Mouse (Mus musculus) monocyte, adult 2 months (primary cell): ENCODE data around the gene Olfr437.
"Not testable (repeated sequence)": the region's sequence is repeated elsewhere in the genome, so short reads cannot be mapped to it uniquely, and the experiment has no call there.

Source experiments
- DNase-seq, 2 experiments: peaks; one replicate each; pipeline ENCODE4 v3.0.0; 2022; ENCODE audit warnings: low spot score in 2 of 2, low read depth in 1 of 2

The Olfr437 gene

DNA sequence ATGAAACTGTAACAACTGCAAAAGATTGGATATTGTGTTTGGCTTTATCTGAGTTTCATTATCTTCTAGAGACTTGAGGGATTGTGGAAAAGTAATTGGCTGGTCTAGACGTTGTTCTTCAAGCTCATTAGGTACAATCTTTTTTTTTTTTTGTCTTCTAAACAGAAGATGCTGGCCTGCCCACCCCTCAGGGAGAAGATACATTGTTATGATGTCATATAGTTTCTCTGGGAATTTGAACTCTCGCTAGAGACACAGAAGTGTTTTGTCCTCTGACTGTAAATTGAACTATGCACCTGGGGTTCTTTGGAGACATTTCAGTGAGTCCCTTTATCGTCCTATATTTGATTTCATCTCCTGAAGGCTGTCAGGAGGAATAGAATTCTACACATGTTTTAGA, at the start of gene Olfr437:
Gene Olfr437, plus strand, starts transcription at position 301 of the 400 bp plus-strand sequence.
- DNase-seq: no peak

- DNase-seq: not testable (repeated sequence)
Observed at GRCm38 (mm10) chr6:43146267-43146666, 16.8 kb upstream of the Olfr437 start, which contains the start of gene Olfr237-ps1. Gene Olfr237-ps1, plus strand, starts transcription at chr6:43146567.

DNA sequence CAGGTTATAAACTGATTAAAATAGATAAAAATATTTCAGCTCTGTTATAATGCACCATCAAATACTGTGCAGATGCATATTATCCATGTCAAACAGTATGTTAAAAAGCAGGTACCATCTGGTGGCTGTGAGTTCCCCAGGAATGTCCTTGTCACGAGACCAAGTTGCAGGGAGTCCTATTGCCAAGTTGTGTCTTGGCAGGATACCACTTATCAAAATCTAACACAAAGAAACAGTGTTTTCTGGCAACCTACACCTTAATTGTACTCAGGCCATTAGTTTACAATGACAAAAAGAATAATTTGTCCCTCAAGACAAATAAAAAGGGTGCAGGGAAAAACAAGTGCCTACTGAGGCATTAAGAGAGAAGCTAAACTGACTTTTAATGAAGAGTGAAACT, 3.6 kb upstream of the Olfr437 start:
- DNase-seq: no peak

DNA sequence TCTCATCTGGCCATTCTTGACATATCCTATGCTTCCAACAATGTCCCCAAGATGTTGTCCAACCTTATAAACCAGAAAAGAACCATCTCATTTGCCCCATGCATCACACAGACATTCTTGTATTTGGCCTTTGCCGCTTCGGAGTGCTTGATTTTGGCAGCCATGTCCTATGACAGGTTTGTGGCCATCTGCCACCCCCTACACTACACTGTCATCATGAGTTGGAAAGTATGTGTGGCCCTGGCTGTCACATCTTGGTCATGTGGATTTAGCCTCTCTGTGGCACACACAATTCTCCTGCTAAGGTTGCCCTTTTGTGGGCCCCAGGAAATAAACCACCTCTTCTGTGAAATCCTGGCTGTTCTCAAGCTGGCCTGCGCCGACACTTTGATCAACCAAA, 4.2 kb downstream of the Olfr437 start:
- DNase-seq: no peak

- no peak for DNase-seq
Observed at GRCm38 (mm10) chr6:43171840-43172239, 8.8 kb downstream of the Olfr437 start, which contains the start of gene Olfr13. Gene Olfr13, plus strand, starts transcription at chr6:43172140.

DNA sequence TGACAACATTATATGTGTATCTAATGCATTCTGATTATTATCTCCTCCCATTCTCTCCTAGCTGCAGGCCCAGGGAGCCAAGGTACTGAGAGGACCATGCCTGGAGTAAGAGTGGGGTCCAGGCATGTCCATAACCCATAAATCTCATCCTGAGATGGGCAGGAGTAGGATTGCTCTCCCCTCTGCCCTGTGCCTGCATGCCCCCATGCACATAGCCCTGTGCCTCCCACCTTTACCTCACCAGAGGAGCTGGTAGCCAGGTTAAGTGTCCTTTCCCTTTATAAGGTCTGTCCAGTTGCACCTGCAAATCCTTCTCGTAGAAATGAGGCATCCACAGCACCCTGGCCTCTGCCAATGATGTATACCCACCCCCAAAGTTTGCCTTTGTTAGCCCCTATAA, 15.0 kb downstream of the Olfr437 start:
- no peak for DNase-seq

GRCm38 (mm10) chr6:43178584-43179501, 15.8 kb downstream of the Olfr437 start:
- DNase-seq: no peak

DNA sequence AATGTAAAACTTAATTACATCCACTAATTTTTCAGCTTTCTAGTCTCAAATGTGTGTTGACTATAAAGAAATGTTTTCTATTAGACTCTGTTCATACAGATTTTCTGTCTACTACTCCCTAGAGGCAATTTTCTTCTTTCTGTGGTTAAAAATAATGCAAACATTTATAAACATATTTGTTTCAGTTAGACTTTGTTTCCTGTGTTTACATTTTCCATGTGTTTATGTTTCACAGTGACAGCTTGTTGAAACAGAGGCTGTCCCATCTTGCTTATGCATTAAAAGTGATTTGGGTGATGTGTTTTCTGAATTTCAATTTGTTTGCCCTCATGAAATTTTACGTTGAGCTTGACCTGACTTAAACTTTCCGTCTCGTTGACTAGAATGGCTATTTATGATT, 27.9 kb downstream of the Olfr437 start:
- DNase-seq: no peak

GRCm38 (mm10) chr6:43196781-43197180, 33.7 kb downstream of the Olfr437 start, which contains the start of gene Olfr435:
Gene Olfr435, plus strand, starts transcription at chr6:43197146.
- DNase-seq: no peak

DNA sequence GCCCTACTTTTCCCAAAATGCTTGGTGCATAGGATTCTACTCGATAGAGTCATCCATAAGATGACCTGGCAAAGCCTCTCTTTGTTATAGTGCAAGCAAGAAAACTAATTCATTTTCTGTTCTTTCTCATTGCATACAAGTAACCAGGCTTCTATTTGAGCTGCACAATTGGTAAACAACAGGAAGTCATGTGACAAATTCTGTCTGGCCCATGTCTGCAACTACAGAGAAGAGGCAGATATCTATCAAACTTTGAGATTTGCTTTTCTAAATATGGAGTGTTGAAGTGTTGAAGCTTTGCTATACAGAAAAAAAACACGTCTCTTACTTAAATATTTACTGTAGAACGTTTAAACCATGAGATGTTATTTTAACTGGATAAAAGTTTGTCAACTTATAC, 35.0 kb downstream of the Olfr437 start:
- DNase-seq: no peak

DNA sequence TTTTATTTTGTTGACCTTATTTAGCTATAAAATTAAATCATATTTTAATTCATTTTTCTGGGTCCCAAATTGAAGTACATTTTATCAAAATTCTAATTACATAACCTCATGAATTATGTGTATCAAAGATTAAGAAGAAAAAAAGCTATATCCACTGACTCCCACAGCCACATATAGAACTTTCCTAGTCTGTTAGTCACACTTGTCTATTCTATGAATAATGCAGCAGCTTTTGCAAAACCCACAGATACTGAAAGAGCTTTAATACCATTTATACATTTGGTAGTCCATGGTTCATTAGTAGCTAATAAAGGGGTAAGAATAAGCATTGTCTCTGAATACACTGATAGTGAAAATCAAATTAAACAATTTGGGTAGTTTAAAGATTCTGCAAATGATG, 39.7 kb downstream of the Olfr437 start:
- no peak for DNase-seq

GRCm38 (mm10) chr6:43205355-43205754, 42.3 kb downstream of the Olfr437 start:
- DNase-seq: no peak

GRCm38 (mm10) chr6:43212873-43213272, 49.8 kb downstream of the Olfr437 start, which contains the start of gene Olfr434:
Gene Olfr434, plus strand, starts transcription at chr6:43213021.
- DNase-seq: not testable (repeated sequence)
